ENCODE assay signal across 21 mouse cellular contexts in the genomic region with DNA sequence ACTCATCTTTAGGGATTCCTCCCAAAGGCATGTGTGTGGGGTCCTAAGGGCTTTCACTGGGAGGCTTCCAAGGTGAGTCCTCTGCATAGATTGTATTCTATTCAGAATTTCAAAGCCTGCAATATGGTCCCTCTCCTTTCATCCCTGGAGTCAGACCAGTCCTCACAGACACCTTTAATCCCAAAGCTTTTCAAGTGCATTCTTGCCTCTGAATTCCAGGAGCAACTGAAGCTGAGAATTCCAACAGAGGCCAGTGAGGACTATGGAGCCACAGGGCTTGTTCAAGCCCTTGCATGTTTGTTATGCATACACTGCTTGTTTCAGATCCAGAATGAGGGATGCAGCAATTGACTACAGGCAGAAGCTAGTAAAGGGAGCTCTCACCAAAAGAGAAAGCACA.
DNase-seq lines count a peak whose midpoint lies in the region; ATAC-seq and TF ChIP-seq lines count a peak whose summit lies in the region.
"Had no signal": no experiment of that assay in that cellular context is flagged by ENCODE, and none has a peak within 500 bp of the region (broad histone marks: within the 10 kb centered on the region; RNA-seq: fewer than 3 reads in every experiment).

No protein-coding gene starts in this region.

- no peak overlapping the region for H3K27ac ChIP-seq in midbrain, embryonic 11.5 days (ENCODE audit: low read depth, low read length)
- H3K27ac ChIP-seq in midbrain, embryonic 13.5 days = no peak overlapping the region
- H3K27ac ChIP-seq in ES-E14 (ENCODE audit: insufficient read depth, low read depth, low read length, poor library complexity, severe bottlenecking) = peak overlapping the region; percentile 70; the same call in 1 of the 2 replicates
- peak overlapping the region; percentile 12; the same call in 1 of the 2 replicates for H3K27ac ChIP-seq in embryonic facial prominence, embryonic 15.5 days (replicated peaks)
- H3K27ac ChIP-seq: heart, embryonic 10.5 days; hindbrain, embryonic 10.5 days; hindbrain, embryonic 14.5 days; intestine, embryonic 15.5 days had no signal

- ATAC-seq in midbrain, embryonic 11.5 days (ENCODE audit: low FRiP score) = no peak
- no peak for ATAC-seq in midbrain, embryonic 13.5 days
- no peak for ATAC-seq in embryonic facial prominence, embryonic 15.5 days (ENCODE audit: insufficient number of reproducible peaks, low FRiP score, low TSS enrichment, low read depth)
- ATAC-seq: activated CD4-positive, CD25-positive, alpha-beta regulatory T cell, adult 4 months; forebrain, embryonic 14.5 days; intestine, embryonic 15.5 days had no signal

- no peaks in the 10 kb centered on the region for H3K36me3 ChIP-seq in midbrain, embryonic 11.5 days (ENCODE audit: control insufficient read depth, insufficient read depth, low read length)
- no peaks in the 10 kb centered on the region for H3K36me3 ChIP-seq in midbrain, embryonic 13.5 days
- H3K36me3 ChIP-seq in ES-E14 (ENCODE audit: control insufficient read depth, insufficient read depth, low read length, poor library complexity, severe bottlenecking) = peaks cover 4% of the 10 kb centered on the region; the same call in 1 of the 2 replicates
- H3K36me3 ChIP-seq in embryonic facial prominence, embryonic 15.5 days = no peaks in the 10 kb centered on the region
- H3K36me3 ChIP-seq: G1E; heart, embryonic 10.5 days; hindbrain, embryonic 10.5 days; intestine, embryonic 15.5 days had no signal

- in situ Hi-C loops in ES-E14 (cut with MboI; ENCODE audit: low sequenced_read_pairs in 2 of 2, unreplicated experiment in 2 of 2) = no loop called here

- no peak overlapping the region for H3K9ac ChIP-seq in midbrain, embryonic 11.5 days (ENCODE audit: low read length)
- no peak overlapping the region for H3K9ac ChIP-seq in midbrain, embryonic 13.5 days (replicated peaks)
- H3K9ac ChIP-seq in ES-E14 (ENCODE audit: insufficient read depth, low read depth, low read length, poor library complexity, severe bottlenecking) = no peak overlapping the region
- H3K9ac ChIP-seq in embryonic facial prominence, embryonic 15.5 days = no peak overlapping the region
- H3K9ac ChIP-seq: hindbrain, embryonic 14.5 days; intestine, embryonic 15.5 days had no signal

- H3K4me2 ChIP-seq in midbrain, embryonic 11.5 days = no peak overlapping the region
- no peak overlapping the region for H3K4me2 ChIP-seq in midbrain, embryonic 13.5 days (replicated peaks)
- no peak overlapping the region for H3K4me2 ChIP-seq in embryonic facial prominence, embryonic 15.5 days (replicated peaks)
- H3K4me2 ChIP-seq: hindbrain, embryonic 14.5 days; intestine, embryonic 15.5 days had no signal

- H3K4me1 ChIP-seq in midbrain, embryonic 11.5 days (ENCODE audit: control insufficient read depth, insufficient read depth, low read length) = no peaks in the 10 kb centered on the region
- no peaks in the 10 kb centered on the region for H3K4me1 ChIP-seq in midbrain, embryonic 13.5 days (replicated peaks)
- H3K4me1 ChIP-seq in ES-E14 (ENCODE audit: control insufficient read depth in 2 of 2, insufficient read depth in 2 of 2, low read length in 2 of 2, poor library complexity in 1 of 2) = peaks cover 42 to 45% of the 10 kb centered on the region in 2 experiments
- peaks cover 25% of the 10 kb centered on the region for H3K4me1 ChIP-seq in embryonic facial prominence, embryonic 15.5 days

- H3K27me3 ChIP-seq in midbrain, embryonic 11.5 days (ENCODE audit: control insufficient read depth, insufficient read depth, low read length) = no peaks in the 10 kb centered on the region
- H3K27me3 ChIP-seq in midbrain, embryonic 13.5 days = no peaks in the 10 kb centered on the region
- H3K27me3 ChIP-seq in embryonic facial prominence, embryonic 15.5 days = no peaks in the 10 kb centered on the region
- H3K27me3 ChIP-seq: intestine, embryonic 15.5 days had no signal

- no peaks in the 10 kb centered on the region for H3K9me3 ChIP-seq in midbrain, embryonic 11.5 days (ENCODE audit: control insufficient read depth, low read length)
- no peaks in the 10 kb centered on the region for H3K9me3 ChIP-seq in midbrain, embryonic 13.5 days
- H3K9me3 ChIP-seq in ES-E14 (ENCODE audit: control insufficient read depth, insufficient read depth, low read depth, low read length) = no peaks in the 10 kb centered on the region
- H3K9me3 ChIP-seq in embryonic facial prominence, embryonic 15.5 days (replicated peaks) = no peaks in the 10 kb centered on the region
- H3K9me3 ChIP-seq: G1E; heart, embryonic 10.5 days; hindbrain, embryonic 10.5 days; intestine, embryonic 15.5 days had no signal

- no peak overlapping the region for H3K4me3 ChIP-seq in midbrain, embryonic 11.5 days (ENCODE audit: low read depth, low read length)
- no peak overlapping the region for H3K4me3 ChIP-seq in midbrain, embryonic 13.5 days (replicated peaks)
- no peak overlapping the region for H3K4me3 ChIP-seq in ES-E14 (ENCODE audit: insufficient read depth in 1 of 2, low read depth in 1 of 2, low read length in 2 of 2, poor library complexity in 1 of 2, severe bottlenecking in 1 of 2)
- H3K4me3 ChIP-seq in embryonic facial prominence, embryonic 15.5 days (replicated peaks) = no peak overlapping the region
- H3K4me3 ChIP-seq: heart, embryonic 10.5 days; hindbrain, embryonic 10.5 days; intestine, embryonic 15.5 days had no signal

- DNase-seq in midbrain, embryonic 11.5 days (ENCODE audit: low spot score, missing footprints) = peak; percentile 17
- DNase-seq in ES-E14 (ENCODE audit: low read depth, low spot score) = peak; percentile 73
- DNase-seq in embryo, embryonic 11 days = no peak
- no peak for DNase-seq in spleen, postnatal 14 days (ENCODE audit: low spot score in 2 of 2)
- no peak for DNase-seq in kidney, postnatal 10 days
- DNase-seq: adrenal gland, postnatal 14 days; cerebellum, adult 11-12 months; cerebellum, adult 9-10 months; cerebellum, postnatal 25 days; gastrocnemius, postnatal 36 days; heart, adult 18-20 months; kidney, adult 18-20 months had no signal

TF ChIP-seq in ES-E14, 5 proteins besides CTCF, POLR2A, EP300 and RAD21:
- TF ChIP-seq ZC3H11A (IDR thresholded peaks at IDR 0.05; ENCODE audit: borderline replicate concordance, low read depth, low read length) = no peak
- TF ChIP-seq MAFK (IDR thresholded peaks at IDR 0.05; ENCODE audit: insufficient read depth, low read depth, low read length) = no peak
- TF ChIP-seq ZNF384 (IDR thresholded peaks at IDR 0.05; ENCODE audit: low read depth, low read length) = no peak
- TF ChIP-seq CHD2 (IDR thresholded peaks at IDR 0.05; ENCODE audit: low read depth, low read length) = no peak
- TF ChIP-seq HCFC1 (IDR thresholded peaks at IDR 0.05; ENCODE audit: borderline replicate concordance, insufficient read depth, low read length) = no peak

Comparison
In these comparisons a context has a peak if more than half of its experiments do, and no peak if none do; other contexts are left out.
1. DNase-seq: peak in midbrain, embryonic 11.5 days (single experiment) and ES-E14 (single experiment); none in embryo, embryonic 11 days (single experiment), spleen, postnatal 14 days (0 of 2) and kidney, postnatal 10 days (single experiment).
2. H3K27ac ChIP-seq: peak in ES-E14 (single experiment) and embryonic facial prominence, embryonic 15.5 days (single experiment); none in midbrain, embryonic 11.5 days (single experiment) and midbrain, embryonic 13.5 days (single experiment).